Mouse (Mus musculus) liver, embryonic 14.5 days (tissue): ENCODE results near the gene Cdc42se2. TPM values are rescaled to one million over a fixed set of nuclear protein-coding genes. Genes with fewer than 3 reads are reported as not detected.

ENCODE experiments used
- ATAC-seq: fragments of 200-750 bp; cut with Nextera tagmentation; 2 replicates; pipeline ENCODE4 v1.8.0; 2017; ENCODE audit warnings: moderate number of reproducible peaks, mild to moderate bottlenecking, moderate library complexity; ENCODE audit not compliant: insufficient read depth
- DNase-seq, 3 experiments: peaks; one replicate each; pipeline ENCODE4 v3.0.0-alpha.2; 2012 to 2013; ENCODE audit warnings: low read depth in 3 of 3, low spot score in 3 of 3
- H3K27ac ChIP-seq: fragments of 300-500 bp; sonication (generic); 2 replicates; pipeline ENCODE4 v1.5.1; 2014; ENCODE audit warnings: moderate library complexity, mild to moderate bottlenecking, control low read depth, inconsistent platforms
- H3K27me3 ChIP-seq: fragments of 300-500 bp; sonication (generic); 2 replicates; pipeline ENCODE4 v1.6.1; 2014; ENCODE audit warnings: mild to moderate bottlenecking, low read length, moderate library complexity; ENCODE audit not compliant: control insufficient read depth, insufficient read depth
- H3K36me3 ChIP-seq: fragments of 300-500 bp; sonication (generic); replicated peaks from 2 replicates; pipeline ENCODE4 v1.6.1; 2014; ENCODE audit warnings: low read depth; ENCODE audit not compliant: control insufficient read depth, insufficient read depth
- H3K4me1 ChIP-seq, 2 experiments: fragments of 200-500 bp in 1 of 2; fragments of 300-500 bp in 1 of 2; sonication (generic) in 1 of 2; replicated peaks; 2 replicates each; pipeline ENCODE4 v1.6.1; 2012 to 2014; ENCODE audit warnings: antibody characterized with exemption in 1 of 2, inconsistent platforms in 1 of 2, low read length in 1 of 2; ENCODE audit not compliant: control insufficient read depth in 2 of 2, insufficient read depth in 2 of 2
- H3K4me2 ChIP-seq: fragments of 300-500 bp; sonication (generic); 2 replicates; pipeline ENCODE4 v1.6.1; 2014; ENCODE audit warnings: low read depth, mild to moderate bottlenecking, control low read depth, moderate library complexity
- H3K4me3 ChIP-seq, 2 experiments: fragments of 200-500 bp in 1 of 2; fragments of 300-500 bp in 1 of 2; sonication (generic) in 1 of 2; 2 replicates each; pipeline ENCODE4 v1.5.1; 2012 to 2014; ENCODE audit warnings: low read depth in 2 of 2, low read length in 2 of 2, mild to moderate bottlenecking in 2 of 2, control low read depth in 1 of 2, inconsistent platforms in 1 of 2, moderate library complexity in 1 of 2; ENCODE audit not compliant: insufficient read depth in 1 of 2
- H3K9ac ChIP-seq: fragments of 300-500 bp; sonication (generic); replicated peaks from 2 replicates; pipeline ENCODE4 v1.6.1; 2014; ENCODE audit warnings: mild to moderate bottlenecking, control low read depth, moderate library complexity
- H3K9me3 ChIP-seq: fragments of 300-500 bp; sonication (generic); 2 replicates; pipeline ENCODE4 v1.6.1; 2016; ENCODE audit warnings: low read length, mixed read lengths; ENCODE audit not compliant: control insufficient read depth
- CTCF ChIP-seq: IDR thresholded peaks from 2 replicates; pipeline ENCODE4 v1.5.1; 2016; ENCODE audit warnings: antibody characterized with exemption, low read depth, control low read depth
- EP300 ChIP-seq: IDR thresholded peaks from 2 replicates; pipeline ENCODE4 v1.6.1; 2016; ENCODE audit warnings: antibody characterized with exemption, low read depth
- WGBS: fragments of 180-500 bp; shearing (Covaris S2); extraction: QIAGEN DNeasy Blood & Tissue Kit; methylation state at CpG from one replicate; pipeline ENCODE4 v1.1.7; 2014; ENCODE audit not compliant: insufficient replicate concordance; 5-methylcytosine and 5-hydroxymethylcytosine counted together
- polyA plus RNA-seq, 2 experiments: library from polyadenylated mRNA; depleted of rRNA in 1 of 2; stranded (reverse) in 1 of 2; unstranded in 1 of 2; fragments of >200 nt; fragmentation: Nextera tagmentation in 1 of 2; extraction: Ambion mirVana in 1 of 2; gene quantifications; 2 replicates each; pipeline versions ENCODE4 v1.2.1 to v1.2.3; 2012 to 2014

Cdc42se2 gene
- polyA plus RNA-seq, 2 experiments = 9.2 to 15.5 TPM

- H3K9me3 ChIP-seq = no peaks in the 10 kb centered on the region
- no peak overlapping the region for H3K9ac ChIP-seq
- DNase-seq = no peak
- H3K27me3 ChIP-seq = no peaks in the 10 kb centered on the region
- WGBS = 29% methylated on average over 7 of the region's 7 CpGs
- H3K4me2 ChIP-seq = no peak overlapping the region
- ATAC-seq = no peak
- H3K36me3 ChIP-seq = no peaks in the 10 kb centered on the region
- H3K27ac ChIP-seq = no peak overlapping the region
- no peak overlapping the region for H3K4me3 ChIP-seq
- TF ChIP-seq EP300 (no peak), CTCF (no peak)
- peaks cover 18 to 31% of the 10 kb centered on the region in 2 experiments for H3K4me1 ChIP-seq
These were observed 13.0 kb downstream of the Cdc42se2 start for GRCm38 (mm10) chr11:54774282-54775078.

DNA sequence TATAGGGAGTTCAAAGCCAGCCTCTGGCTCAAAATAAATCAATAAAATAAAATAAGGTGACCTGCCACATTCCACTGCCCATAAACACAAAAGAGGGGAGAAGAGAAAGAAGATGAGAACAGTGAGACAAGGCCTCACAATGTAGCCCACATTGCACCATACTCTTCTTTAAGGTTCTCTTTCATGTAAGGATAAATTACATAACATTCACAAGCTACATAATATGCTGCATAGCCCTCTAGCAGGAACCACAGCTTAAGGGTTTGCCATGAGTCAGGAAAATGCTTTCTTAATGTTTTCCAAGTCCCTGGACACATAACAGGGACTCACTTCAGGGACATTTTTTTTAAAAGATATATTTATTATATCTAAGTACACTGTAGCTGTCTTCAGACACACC lies 15.9 kb downstream of the Cdc42se2 start:
- Histone ChIP-seq H3K9ac (no peak overlapping the region), H3K4me2 (no peak overlapping the region), H3K4me3 (no peak overlapping the region), H3K9me3 (no peaks in the 10 kb centered on the region), H3K36me3 (no peaks in the 10 kb centered on the region), H3K27me3 (no peaks in the 10 kb centered on the region), H3K4me1 (peaks cover 9 to 22% of the 10 kb centered on the region in 2 experiments; a peak in 3 of 4 replicates), H3K27ac (no peak overlapping the region)
- ATAC-seq = no peak
- TF ChIP-seq EP300 (no peak), CTCF (no peak)
- DNase-seq = no peak

DNA sequence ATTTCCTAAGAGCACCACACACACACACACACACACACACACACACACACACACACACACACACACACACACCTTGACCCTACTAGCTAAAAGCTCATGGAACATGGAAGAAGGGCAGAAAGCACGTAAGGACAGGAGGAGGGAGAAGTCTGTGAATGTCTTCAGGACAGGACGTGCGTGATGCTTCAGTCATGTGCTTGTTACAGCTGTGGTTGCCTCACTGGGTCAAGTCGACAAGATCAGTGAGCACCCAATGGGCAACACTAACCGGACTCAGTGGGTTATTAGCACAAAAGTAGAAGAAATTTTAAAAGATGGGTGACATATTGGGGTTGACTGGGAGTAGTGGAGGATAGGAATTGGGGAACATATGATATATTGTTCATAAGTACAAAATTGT lies 17.6 kb downstream of the Cdc42se2 start:
- no peaks in the 10 kb centered on the region for H3K9me3 ChIP-seq
- peaks cover 0 to 8% of the 10 kb centered on the region in 2 experiments; a peak in 2 of 4 replicates for H3K4me1 ChIP-seq
- DNase-seq (no peak), ATAC-seq (no peak)
- H3K9ac ChIP-seq = no peak overlapping the region
- no peak overlapping the region for H3K27ac ChIP-seq
- H3K4me3 ChIP-seq = no peak overlapping the region
- H3K27me3 ChIP-seq = no peaks in the 10 kb centered on the region
- no peak overlapping the region for H3K4me2 ChIP-seq
- TF ChIP-seq CTCF = no peak
- no peak for TF ChIP-seq EP300
- H3K36me3 ChIP-seq = no peaks in the 10 kb centered on the region
- WGBS = 71% methylated on average over 5 of the region's 5 CpGs

DNA sequence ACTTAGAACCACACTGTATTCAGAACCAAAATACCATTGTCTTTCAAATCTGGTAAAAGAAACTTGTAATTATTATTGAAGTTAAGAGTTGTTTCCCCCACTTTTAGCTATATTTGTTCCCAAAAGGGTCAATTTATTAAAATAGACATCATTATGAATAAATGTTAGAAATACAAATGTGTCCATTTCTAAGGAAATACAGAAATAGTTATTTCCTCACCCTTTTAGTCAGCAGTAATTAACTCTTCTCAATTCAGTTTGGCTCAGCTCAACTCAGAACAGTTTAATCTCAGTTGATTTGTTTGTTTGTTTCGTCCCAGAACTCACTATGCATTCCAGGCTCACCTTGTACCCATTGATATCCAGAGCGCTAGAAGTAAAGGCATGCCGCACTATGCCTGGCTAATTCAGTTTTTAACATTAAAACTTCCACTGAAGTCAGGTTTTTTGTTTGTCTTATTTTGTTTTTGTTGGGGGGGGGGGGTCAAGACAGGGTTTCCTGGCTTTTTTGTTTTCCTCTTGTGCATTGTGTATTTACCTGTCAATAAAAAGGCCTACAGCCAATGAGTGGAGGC lies 19.3 kb downstream of the Cdc42se2 start:
- no peak for TF ChIP-seq EP300
- TF ChIP-seq CTCF = no peak
- Histone ChIP-seq H3K27ac (no peak overlapping the region), H3K9ac (no peak overlapping the region), H3K36me3 (no peaks in the 10 kb centered on the region), H3K4me1 (peaks cover 0 to 4% of the 10 kb centered on the region in 2 experiments; a peak in 1 of 4 replicates), H3K9me3 (no peaks in the 10 kb centered on the region), H3K27me3 (no peaks in the 10 kb centered on the region), H3K4me2 (no peak overlapping the region), H3K4me3 (no peak overlapping the region)
- DNase-seq (no peak), ATAC-seq (no peak)
- 79% methylated on average over 3 of the region's 3 CpGs for WGBS

DNA sequence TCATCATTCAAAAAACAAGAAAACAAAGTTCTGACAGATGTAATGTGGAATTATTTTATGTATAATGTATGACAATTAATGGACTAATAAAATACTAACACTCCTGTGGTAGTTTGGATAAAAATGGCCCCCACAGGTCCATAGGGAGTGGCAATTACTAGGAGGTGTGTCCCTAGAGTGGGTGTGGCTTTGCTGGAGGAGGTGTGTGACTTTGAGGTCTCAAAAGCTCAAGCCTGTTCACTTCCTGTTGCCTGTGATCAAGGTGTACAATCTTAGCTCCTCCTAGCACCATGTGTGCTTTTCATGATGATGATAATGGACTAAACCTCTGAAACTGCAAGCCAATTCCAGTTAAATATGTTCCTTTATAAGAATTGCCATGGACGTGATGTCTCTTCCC lies 22.7 kb downstream of the Cdc42se2 start:
- Histone ChIP-seq H3K4me3 (no peak overlapping the region), H3K9me3 (no peaks in the 10 kb centered on the region), H3K27ac (no peak overlapping the region), H3K4me1 (peaks cover 0 to 6% of the 10 kb centered on the region in 2 experiments; a peak in 1 of 4 replicates), H3K36me3 (no peaks in the 10 kb centered on the region), H3K27me3 (no peaks in the 10 kb centered on the region), H3K9ac (no peak overlapping the region), H3K4me2 (no peak overlapping the region)
- ATAC-seq (no peak), DNase-seq (peak in 1 of 3 experiments; percentile 24)
- TF ChIP-seq CTCF (no peak), EP300 (no peak)
- WGBS = 73% methylated on average over 1 of the region's 1 CpGs
